Mouse (Mus musculus): Measurements from ENCODE around the gene Fgfrl1. TPM values are rescaled to one million over a fixed set of nuclear protein-coding genes. Genes with fewer than 3 reads are reported as not detected.
A peak's percentile ranks its signal among the peaks of the same experiment; 100 is the strongest.

Fgfrl1 gene
- total RNA-seq, 2 experiments from 2014 or later = 16.6 to 16.9 TPM

DNA sequence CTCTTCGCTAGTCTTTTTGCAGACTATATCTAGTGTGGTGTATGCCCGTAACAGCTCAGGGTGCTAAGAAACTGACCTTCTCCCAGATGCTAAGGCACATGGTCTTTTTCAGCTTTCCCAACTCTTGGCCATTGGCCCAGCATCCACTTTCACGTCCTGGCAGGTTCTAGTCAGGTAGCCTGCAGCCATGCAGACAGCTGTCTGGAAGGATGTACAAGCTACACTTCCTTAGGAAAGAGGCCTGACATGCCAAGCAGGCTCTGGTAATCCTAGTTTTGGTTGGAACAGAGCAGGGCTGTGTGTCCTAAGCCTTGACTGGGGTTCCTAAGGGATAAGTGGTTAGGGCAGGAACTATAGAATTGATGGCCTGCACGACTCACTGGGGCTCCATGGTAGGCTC, 29.4 kb upstream of the Fgfrl1 start:
- no peak for DNase-seq
- intact Hi-C loops (cut with DNase I) = no loop called here

GRCm38 (mm10) chr5:108665066-108665465, 27.1 kb upstream of the Fgfrl1 start:
- intact Hi-C loops (cut with DNase I) = no loop called here

DNA sequence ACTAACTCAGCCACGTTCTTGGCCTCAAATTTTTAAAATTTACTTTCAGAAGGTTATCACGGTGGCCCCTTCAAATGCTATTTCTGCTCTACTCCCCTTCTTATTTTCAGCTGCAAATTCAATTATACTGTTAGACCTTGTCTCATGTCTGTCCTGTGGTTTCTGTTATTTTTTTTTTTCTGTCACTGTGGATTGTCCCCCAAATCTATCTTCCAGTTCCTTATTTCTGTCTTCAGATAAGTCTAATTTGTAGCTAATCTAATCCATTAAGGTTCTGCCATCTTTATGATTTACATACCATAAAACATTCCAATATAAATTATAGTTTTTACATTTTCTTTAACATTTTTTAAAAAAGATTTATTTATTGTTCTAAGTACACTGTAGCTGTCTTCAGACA, 24.8 kb upstream of the Fgfrl1 start:
- intact Hi-C loops (cut with DNase I) = no loop called here
- DNase-seq = no peak

More at GRCm38 (mm10) chr5:108665066-108665465, 27.1 kb upstream of the Fgfrl1 start:
- no peak for DNase-seq

- intact Hi-C loops (cut with DNase I) = loop anchor here (2.0 kb wide), 1 partner anchor 40 kb away; the partner anchor contains the start of genes Gak and Tmem175
- DNase-seq = no peak
Observed at GRCm38 (mm10) chr5:108668387-108668932, 23.7 kb upstream of the Fgfrl1 start.

- peak; percentile 88 to 90 for DNase-seq
- intact Hi-C loops (cut with DNase I) = loop anchor here (2.0 kb wide), 1 partner anchor 40 kb away; the partner anchor contains the start of genes Gak and Tmem175
Observed at GRCm38 (mm10) chr5:108668977-108669936, 22.9 kb upstream of the Fgfrl1 start, which contains the start of gene Dgkq. Gene Dgkq (minus strand): TSS chr5:108669672.

GRCm38 (mm10) chr5:108669986-108670385, 22.2 kb upstream of the Fgfrl1 start:
- intact Hi-C loops (cut with DNase I) = loop anchor here (2.0 kb wide), 2 partner anchors 41 to 57 kb away; partner anchors contain the start of genes Gak and Tmem175
- DNase-seq = no peak

DNA sequence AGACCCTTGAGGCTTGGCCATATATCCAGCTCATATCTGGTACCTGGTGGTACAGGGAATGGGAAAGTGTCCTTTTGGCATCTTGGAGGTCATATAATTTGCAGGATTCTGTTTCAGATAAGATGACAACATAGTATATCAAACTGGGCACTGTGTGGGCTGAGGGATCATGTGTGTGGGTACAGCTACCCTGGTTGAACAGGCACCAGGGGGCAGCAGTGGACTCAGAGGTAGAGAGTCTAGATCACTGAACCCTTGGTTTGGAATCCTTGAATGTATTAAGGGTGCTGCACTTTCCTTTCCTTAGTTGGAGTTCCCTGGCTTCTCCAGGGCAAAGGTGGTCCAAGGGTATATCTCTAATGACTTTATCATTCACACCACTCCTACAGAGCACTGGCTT, 21.4 kb upstream of the Fgfrl1 start:
- peak; percentile 38 to 51 for DNase-seq
- intact Hi-C loops (cut with DNase I) = loop anchor here (2.0 kb wide), 1 partner anchor 56 kb away; no protein-coding TSS in a partner anchor

DNA sequence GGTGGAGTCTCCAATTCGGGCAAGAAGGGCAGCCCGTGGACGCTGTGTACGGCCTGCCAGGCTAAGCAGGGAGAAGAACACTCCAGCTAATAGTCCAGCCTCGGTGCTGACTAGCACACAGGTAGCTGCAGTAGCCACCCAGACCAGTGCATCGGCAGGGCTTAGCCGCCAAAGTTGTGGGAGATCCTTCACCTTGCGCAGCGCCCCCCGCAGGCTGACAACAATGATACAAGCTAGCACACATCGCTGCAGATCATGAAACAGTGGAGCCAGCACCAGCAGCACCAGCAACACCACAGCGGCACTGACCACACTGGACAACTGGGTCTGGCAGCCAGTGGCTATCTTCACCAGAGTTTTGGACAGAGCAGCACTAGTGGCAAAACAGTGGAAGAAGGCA, 20.4 kb upstream of the Fgfrl1 start:
- intact Hi-C loops (cut with DNase I) = loop anchor here (2.0 kb wide), 2 partner anchors 19 to 55 kb away; no protein-coding TSS in a partner anchor
- DNase-seq = no peak

DNA sequence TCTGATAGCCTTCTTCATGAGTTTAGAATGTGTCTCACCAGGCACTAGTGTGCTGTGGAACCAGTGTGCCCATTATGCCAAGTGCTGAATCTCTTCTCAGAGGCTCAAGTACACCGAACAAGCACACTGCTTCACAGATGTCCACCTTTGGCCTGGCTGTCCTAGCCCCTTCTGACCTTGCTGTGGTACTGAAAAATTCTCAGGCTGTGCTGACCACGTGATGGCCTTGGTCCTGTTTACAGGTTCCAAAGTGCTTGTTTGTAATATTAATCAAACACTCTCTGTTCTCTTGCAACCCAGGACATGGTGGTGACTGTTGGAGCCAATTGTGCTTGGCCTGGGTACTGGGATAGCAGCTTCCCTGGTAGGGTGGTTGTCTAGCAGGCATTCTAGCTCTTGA, 17.6 kb upstream of the Fgfrl1 start:
- intact Hi-C loops (cut with DNase I) = no loop called here
- DNase-seq = no peak

DNA sequence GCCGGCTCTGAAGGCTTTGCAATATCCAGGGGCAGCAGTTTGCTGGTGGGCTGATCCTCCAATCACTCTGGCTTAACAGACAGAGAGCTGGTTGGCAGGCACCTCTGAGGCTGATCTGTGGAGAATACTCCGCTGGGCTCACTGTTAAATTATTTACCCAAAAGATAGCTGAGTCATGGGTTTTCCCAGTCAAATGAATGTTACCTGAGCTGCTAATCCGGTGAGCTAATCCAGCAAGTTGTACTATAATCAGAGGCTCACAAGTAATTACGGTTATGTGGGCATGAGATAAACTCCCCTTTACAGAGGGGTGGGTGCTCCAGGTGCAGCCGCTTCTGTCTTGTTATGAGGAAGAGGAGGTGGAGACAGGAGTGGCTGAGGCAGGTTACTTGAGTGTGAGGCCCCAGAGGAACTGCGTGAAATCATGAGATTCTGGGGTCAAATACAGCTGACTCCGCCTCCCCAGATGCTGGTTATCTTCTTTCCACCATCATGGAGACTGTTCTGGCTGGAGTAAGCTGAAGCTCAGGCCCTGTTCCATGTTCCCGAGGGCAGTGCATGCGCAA, 16.8 kb upstream of the Fgfrl1 start, which contains the start of gene Slc26a1:
Slc26a1 (minus strand) TSS at position 319 of the 566 bp plus-strand sequence.
- no peak for DNase-seq
- intact Hi-C loops (cut with DNase I) = no loop called here

GRCm38 (mm10) chr5:108676772-108677498, 15.2 kb upstream of the Fgfrl1 start:
- DNase-seq = no peak
- intact Hi-C loops (cut with DNase I) = no loop called here

DNA sequence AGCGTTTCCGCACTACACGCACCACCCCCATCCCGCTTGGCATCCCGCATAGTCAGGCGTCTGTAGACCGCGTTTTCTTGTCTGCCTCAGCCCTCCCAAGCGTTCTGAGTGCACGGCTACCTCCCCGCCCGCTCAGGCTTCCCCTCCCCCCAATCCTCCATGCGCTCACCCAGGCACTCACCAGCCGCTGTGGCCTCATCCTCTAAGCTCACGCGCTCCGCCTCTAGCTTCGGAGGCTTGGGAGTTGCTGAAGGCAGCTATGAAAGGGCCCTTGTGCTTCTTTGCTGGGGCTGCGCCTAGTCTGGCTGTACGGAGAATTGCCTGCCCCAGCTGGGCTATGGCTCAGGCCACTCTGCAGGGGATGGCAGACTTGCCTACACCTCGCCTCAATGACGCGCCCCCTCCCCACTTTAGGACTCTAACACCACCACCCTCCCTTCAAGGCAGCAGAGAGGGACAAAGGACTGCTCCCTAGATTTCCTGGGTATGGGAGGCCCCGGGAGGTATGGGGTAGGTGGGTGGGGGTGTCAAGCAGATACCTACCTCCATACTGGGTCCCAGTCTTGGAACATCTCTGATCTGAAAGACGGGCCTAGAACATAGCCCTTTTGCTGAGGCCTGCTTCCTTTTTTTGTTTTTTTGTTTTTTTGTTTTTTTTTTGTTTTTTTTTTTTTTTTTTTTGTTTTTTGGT, 14.4 kb upstream of the Fgfrl1 start:
- intact Hi-C loops (cut with DNase I) = no loop called here
- DNase-seq = peak; percentile 40 to 62

DNA sequence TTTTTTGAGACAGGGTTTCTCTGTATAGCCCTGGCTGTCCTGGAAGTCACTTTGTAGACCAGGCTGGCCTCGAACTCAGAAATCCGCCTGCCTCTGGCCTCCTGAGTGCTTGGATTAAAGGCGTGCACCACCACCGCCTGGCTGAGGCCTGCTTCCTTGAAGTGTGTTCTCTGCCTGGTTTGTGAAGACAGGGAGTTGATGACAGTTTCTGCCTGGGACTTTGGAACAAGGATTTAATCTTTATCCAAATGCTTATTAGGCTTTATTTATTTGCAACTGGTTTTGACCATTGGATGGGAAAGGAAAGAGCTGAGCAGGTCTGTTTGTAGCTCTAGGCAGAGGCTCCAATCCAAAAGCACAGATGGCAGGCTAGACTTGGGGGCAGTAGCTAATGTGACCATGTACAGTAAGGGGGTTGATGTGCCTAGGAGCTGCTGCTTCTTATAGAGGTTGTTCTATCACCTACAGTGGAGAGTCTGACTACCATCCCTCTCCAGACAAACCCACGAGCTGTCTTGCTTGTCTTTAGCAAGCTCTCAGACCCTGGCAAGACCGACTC, 13.8 kb upstream of the Fgfrl1 start:
- intact Hi-C loops (cut with DNase I) = no loop called here
- DNase-seq = no peak

GRCm38 (mm10) chr5:108679909-108680308, 12.3 kb upstream of the Fgfrl1 start:
- DNase-seq = no peak
- intact Hi-C loops (cut with DNase I) = no loop called here

- no peak for DNase-seq
- intact Hi-C loops (cut with DNase I) = no loop called here
Observed at GRCm38 (mm10) chr5:108680871-108681270, 11.3 kb upstream of the Fgfrl1 start.

- intact Hi-C loops (cut with DNase I) = no loop called here
- no peak for DNase-seq
Observed at GRCm38 (mm10) chr5:108689091-108689490, 3.1 kb upstream of the Fgfrl1 start.

DNA sequence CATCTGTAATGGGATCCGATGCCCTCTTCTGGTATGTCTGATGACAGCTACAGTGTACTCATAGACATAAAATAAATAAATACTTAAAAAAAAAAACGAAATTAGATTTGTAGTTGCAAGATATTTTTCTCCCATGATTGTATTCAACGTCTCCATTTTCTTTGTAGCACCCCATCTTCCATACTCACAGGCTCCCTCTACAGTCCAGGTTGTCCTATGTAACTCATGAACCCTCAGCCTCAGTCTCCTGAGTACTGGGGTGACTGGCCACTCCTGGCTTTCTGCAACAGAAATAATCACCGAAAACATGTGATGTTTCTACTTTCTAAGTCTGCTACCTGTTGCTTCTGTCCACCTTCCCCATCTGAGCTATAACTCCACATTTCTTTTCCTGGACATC, 1.0 kb upstream of the Fgfrl1 start:
- DNase-seq = no peak
- intact Hi-C loops (cut with DNase I) = loop anchor here (2.0 kb wide), 1 partner anchor 18 kb away; no protein-coding TSS in a partner anchor

- peak; percentile 89 to 90 for DNase-seq
- intact Hi-C loops (cut with DNase I) = loop anchor here (2.0 kb wide), 1 partner anchor 33 kb away; no protein-coding TSS in a partner anchor
Observed at GRCm38 (mm10) chr5:108693872-108694288, 1.7 kb downstream of the Fgfrl1 start.
